Mouse (Mus musculus) adrenal gland (tissue): ENCODE measurements around the gene Cdk14.

Experiments
- intact Hi-C: fragments of 180-260 bp; cut with DNase I; formaldehyde crosslinking; loops from one replicate; pipeline ENCODE4 v1.15.1; 2025

Cdk14 gene

DNA sequence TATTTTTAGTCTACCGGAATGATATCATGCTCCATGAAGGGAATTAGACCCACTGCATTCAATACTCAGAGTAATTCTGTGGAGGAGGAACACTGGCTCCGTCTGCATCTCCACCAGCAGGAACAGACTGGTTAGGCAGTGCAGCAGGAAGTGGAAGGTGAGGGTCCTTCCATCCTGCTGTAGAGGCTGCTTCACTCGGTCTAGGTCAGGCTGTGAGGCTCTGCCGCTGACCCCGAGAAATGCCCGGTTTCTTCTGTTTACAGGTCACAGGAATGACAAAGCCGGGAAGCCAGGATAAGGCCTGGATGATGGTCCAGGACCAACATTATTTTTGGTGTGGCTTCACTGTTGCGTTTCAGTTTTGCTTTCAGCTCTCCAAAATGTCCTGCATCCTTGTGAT, 553.2 kb downstream of the Cdk14 start:
- intact Hi-C loops, result no loop called here

DNA sequence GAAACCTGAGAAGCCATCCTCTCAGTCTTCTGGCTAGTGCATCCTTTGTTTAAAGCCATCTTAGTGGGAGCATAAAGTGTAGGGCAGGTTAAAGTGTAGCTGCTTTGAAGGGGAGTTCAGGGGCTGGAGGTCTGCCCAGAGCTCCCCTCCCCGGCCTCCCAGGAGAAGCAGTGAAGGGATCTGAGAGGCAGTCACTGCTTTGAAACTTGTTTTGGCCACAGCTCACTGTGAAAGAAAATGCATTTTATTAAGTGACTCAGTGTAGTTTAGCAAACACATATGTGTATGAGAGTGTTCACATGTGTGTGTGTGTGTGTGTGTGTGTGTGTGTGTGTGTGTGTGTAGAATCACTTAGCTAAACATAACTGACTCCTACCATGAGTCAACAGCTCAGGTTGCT, 554.0 kb downstream of the Cdk14 start:
- intact Hi-C loops, result no loop called here

DNA sequence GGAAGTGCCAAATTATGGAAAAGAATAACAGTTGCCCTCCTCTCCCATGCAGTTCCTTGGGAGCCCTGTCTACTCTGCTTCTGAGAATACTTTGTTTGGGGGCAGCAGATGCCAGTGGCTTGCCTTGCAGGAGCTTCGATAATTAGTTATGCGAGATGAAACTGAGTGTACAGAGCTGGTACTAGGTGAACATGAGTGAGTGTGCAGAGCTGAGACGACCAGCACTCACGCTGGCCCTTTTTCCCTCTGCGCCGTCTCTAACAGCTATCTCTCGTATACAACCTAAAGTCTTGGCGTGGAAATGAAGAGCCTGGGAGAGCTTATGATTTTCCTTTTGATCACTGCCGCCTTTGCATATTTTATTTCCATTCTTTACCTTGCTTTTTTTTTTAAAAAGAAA, 558.5 kb downstream of the Cdk14 start:
- intact Hi-C loops, result no loop called here

DNA sequence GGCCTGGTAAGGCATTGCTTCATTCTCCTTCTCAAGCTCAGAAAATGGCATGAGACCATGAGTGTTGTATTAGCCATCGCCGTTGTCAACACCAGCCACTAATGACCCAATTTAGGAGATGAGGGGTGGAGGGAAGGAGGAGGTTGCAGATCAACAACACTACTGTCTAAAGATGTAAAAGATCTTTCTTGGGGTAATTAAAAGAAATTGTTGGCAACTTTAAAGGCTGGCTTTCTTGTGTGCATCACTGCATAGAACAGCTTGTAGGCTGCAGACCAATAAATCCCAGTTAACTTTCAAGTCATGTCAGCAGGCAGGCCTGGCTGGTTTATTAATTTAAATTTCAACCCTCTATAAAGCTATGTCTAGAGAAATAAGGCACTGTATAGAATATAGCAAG, 559.0 kb downstream of the Cdk14 start:
- intact Hi-C loops, result no loop called here

DNA sequence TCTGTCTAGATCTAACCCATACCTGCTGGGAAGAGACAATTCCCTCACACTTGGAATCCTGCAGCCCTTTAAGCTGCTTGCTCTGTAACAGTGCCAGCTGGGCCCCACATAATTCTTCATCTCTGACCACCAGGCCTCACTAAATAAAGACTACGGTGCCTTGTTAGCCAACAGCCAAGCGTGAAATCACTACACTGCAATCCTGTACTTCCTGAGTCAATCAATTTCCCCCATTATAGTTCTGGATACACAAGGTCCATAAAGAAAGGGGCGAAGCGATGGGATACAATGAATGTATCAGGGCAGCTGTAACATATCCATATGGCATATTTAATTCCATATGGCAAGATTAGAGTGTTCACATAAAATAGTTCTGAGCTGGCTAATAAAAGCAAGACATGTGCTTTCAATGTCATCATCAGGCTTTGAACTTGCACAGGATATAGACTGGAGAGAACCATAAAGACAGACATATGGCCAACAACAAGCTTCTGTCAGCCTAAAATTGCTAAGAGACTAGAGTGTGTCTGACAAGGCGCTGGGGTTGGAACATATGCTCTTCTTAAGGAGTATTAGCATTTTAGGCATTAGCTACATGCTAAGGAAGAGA, 562.0 kb downstream of the Cdk14 start:
- intact Hi-C loops, result no loop called here

DNA sequence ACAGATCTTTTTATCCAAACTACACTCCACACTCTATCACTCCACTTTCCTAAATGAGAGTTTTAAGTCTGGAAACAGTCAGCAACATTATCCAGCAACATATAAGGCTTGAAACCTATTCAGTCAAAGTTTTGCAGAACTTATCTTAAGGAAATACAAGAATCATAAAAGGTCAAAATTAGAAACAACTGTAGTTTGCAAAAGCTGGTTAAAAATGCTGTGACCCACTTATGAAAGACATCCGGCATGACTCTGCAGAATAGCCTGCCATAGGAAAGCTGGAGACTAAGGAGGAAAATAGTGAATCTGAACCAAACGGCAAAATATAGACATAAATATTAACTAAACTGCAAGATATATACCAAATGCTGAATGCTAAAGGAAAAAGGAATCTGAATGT, 566.6 kb downstream of the Cdk14 start:
- intact Hi-C loops, result no loop called here

DNA sequence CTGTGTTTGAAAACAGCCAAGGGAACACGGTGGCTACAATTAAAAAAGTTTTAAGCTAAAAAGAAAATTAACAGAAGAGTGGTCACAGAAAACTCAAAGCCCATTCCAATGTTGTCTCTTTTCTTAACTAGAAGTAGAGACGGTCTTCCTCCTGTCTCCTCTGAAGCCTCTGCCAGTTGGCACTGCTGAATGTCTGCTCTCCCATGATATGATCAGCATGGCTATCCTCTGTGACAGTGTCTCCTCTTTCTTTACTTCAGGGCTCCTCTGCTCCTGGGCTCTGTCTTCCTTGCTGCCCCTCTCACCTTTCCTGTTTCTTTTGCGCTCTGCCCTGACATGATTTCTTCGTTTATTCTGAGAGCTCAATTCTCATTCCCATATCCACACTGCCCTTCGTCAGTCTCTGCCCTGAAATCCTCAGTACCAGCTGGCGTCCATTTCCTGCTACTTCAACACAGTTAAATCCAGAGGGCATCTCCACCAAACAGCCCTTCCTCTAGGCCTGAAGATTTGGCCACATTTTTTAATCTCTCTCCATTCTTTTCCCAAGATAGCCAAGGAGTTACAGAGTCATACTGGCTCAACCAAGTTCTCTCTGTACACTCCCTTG, 567.3 kb downstream of the Cdk14 start:
- intact Hi-C loops, result no loop called here

DNA sequence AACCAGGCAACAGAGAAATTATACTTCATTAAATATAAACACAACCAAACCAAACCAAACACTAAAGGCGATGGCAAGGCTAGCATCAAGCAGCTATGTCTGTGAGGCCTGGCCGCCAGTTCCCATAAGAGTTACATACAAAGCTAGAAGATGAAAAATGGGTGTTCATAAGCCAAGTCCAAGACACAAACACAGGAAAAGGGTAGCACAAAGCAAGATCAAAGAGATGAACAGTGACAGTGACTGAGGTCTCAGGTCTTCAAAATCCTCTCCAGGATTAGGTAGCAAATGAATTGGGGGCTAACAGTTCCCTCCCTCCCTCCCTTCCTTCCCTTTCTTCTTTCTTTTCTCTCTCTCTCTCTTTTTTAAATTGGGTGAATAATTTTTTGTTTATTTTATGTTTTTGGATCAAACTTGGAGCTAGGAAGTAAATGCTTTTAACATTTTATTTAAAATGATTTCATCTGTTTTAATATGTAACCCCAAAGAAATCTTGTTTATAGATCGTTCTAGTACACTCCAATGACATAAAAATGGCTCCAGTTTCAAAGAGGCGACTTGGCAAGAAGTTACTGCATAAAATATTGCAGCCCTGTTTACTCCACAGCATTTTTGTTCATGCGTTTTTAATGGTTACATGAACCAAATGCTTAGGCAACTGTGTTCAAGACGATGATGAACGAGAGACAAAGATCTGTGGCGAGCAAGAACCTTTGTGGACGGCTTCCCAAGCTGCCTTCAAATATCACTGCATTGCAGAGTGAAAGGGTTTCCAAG, 568.0 kb downstream of the Cdk14 start:
- intact Hi-C loops, result no loop called here

DNA sequence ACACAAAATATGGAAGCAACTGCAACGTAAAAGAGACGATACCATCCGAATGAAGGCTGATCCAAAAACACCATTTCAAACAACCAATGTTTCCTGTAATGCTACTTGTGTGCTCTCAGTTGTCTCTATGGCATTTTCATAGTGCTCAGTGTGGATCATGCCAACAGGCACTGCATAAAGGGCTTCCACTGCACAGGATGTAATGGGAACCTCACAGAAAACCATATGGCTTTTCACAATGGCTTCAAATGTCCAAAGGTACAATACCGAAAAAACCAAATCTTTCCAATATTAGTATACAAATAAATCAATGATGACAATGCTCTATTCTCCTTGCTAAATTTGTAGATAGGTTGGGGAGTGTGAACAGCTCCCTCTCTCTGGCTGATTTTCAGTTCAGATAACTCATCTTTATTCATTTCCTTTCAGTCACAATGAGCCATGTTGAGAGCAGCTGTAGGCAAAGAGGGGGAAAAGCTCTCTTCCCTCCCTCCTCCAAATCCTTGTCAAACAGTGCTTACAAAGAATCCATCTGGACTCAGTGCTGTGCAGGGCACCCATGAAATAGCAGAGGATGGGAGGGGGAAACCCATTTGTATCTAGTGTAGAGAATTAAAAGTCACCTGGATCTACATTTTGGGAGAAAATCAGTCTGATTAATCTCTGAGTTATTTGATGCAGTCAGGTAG, 568.7 kb downstream of the Cdk14 start:
- intact Hi-C loops, result no loop called here

DNA sequence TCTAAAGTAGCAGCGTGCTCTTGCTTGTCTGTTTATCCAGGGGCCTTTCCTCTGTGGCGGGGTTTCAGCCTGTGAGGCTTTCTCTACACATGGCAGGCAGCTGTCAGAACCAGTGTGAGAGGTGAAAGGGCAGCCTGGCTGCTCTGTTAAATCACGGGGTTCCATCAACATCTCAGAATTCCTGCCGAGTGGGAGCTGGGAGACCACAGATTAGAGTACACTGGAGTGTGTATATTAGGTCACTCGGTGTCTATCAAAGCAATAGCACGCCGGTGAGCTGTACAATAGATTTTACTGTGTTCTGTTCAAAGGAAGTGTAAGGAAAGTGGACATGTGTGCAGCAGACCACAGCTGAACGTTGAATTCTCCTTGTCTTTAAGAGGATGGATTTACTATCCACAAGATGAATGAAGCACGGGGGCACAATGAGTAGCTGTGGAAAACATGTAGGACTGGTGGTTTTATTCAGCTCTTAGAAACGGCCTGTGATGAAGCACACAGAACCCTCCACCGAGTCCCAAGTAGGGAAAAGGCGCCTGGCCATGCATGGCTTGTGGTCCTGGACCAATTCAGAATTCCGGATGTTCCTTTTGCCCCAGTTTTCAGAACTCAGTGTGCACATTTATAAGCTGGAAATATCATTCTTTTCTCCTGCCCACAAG, 585.2 kb downstream of the Cdk14 start:
- intact Hi-C loops, result no loop called here

DNA sequence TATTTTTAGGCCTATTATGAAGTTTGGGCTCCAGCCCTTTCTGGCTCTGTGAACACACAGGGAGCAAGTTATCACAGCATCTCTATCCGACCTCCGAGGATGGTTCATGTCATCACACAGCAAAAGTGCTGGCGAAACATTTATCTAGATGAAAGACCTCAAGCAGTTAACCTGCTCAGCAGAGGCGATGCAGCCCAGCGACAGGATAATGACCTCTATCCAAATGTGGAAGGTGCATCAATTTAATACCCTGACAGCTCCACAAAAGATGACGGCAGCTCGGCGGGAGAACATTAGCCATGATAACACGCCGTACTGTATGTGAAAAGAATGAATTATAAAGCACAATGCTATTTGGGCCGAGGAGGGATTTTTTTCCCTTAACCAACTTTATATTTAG, 586.2 kb downstream of the Cdk14 start:
- intact Hi-C loops, result no loop called here

DNA sequence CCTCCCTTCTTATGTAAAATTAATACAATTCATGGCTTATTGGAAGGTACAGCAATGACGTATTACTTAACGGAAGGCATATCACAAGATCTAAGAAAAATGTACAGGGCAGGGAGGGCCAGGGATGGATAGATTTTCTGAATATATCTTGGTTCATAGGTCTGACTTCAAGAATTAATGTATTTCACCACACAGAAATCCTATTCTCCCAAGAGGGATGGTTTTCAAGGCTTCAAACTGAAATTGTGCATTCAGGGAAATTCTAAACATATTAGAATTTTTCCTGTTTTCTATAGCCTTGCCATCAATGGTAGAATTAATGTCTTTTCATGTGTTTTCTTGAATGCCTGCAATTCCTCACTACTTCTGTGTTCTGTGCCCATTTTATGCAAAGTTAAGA, 593.2 kb downstream of the Cdk14 start:
- intact Hi-C loops, result no loop called here

DNA sequence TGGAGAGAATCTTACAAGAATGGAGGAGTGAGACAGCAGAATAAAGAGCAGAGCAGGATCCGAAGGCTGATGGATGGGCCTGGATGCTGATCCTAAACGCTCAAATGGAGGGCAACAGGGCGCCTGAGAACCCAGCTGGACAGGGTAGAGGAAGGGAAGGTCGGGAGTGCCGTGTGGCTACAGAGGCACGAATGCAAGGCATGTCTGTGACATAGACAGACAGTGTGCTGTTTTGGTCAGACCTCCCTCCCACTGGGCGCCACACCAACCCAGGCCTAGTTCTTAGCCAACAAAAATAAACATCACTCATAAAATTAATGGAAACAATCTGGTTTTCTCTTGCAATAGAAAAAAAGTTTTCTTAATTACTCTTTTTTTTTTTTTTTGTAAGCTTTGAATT, 594.2 kb downstream of the Cdk14 start:
- intact Hi-C loops, result no loop called here

DNA sequence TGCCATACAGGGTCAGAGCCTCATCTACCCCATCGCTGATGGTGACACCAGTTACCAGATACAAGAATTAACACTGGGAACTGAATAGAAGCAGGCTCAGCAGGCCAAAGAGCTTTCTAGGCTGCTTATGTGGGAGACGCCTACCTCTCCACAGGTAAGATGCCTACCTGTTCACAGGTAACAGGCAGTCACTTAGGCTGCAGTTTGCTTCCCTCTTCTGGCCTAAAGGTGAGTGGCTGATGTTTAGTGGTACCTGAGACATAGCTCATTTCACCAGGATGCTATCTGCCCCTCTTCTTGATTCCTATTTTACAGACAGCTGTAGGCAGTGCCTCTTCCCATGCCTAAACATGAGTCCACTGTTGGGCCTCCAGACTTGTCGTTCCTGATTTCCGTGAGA, 595.0 kb downstream of the Cdk14 start:
- intact Hi-C loops, result no loop called here

DNA sequence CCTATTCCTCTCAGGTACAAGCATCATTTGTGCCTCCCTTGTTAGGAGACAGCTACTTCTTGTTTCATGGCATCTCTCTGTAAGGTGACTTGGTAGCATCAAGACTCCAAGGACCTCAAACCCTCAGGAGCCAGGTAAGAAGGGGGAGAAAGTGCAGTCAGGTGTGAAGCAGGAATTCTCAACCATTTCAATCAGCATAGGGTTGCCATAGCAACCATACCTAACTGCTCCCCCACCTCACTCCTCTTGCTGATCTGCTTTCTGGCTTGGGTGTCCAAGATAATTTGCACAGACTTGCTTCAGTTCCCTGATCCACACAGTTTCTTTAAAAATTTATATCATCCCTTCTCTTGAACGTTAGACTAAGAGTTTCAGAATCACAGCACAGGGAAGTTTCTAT, 595.9 kb downstream of the Cdk14 start:
- intact Hi-C loops, result no loop called here

DNA sequence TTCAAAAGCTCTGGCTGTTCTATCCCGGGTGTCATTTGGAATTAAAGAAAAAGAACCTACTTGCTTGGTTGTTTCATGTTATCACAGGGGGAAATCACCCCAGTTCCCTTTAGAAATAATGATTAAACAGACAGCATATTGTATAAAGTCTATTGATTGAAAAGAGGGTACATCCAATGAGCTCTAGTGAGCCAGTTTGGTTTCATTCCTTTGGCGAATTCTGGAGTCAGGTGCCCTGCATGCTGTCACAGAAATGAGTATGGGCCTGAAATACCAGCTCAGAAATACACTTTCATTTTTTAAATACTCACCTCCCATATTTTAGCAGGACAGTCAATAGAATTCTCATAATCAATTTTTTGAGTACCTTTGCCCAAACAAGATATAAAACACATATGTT, 598.1 kb downstream of the Cdk14 start:
- intact Hi-C loops, result no loop called here

DNA sequence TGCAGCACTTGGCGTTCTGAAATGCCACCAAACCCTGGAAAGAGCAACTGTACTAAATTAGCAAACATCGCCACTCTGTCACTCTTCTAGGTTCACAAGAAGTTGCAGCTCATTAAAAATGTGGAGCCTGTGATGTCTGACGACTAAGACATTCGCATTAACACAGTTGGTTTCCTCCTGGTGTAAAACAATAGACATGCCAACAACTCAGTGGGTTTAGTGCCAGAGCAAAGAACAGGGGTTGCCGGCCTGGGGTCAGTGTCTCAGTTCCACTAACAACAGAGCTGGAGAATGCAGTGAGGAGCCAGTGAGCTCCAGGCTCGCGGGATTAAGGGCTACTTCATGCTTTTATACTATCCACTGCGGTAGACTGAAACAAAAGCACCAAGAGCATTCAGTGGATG, 598.7 kb downstream of the Cdk14 start:
- intact Hi-C loops, result no loop called here

DNA sequence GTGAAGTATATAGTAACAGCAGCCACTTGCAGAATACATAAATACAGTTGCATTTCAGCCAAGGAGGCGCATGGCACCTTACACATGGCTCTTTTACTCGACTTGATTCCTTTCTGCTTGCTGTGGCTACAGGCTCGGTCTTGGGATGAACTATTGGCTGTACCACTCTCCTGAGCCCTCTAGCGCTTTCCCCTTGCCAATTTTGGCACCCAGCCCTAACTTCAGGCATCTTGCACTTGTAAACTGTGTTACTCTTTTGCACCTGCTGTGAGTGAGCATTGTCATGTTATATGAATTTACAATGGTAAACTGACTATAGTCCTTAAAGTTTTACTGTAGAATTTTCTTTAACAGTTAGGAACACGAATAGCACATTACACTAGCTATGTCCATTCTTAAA, 603.1 kb downstream of the Cdk14 start:
- intact Hi-C loops, result no loop called here

DNA sequence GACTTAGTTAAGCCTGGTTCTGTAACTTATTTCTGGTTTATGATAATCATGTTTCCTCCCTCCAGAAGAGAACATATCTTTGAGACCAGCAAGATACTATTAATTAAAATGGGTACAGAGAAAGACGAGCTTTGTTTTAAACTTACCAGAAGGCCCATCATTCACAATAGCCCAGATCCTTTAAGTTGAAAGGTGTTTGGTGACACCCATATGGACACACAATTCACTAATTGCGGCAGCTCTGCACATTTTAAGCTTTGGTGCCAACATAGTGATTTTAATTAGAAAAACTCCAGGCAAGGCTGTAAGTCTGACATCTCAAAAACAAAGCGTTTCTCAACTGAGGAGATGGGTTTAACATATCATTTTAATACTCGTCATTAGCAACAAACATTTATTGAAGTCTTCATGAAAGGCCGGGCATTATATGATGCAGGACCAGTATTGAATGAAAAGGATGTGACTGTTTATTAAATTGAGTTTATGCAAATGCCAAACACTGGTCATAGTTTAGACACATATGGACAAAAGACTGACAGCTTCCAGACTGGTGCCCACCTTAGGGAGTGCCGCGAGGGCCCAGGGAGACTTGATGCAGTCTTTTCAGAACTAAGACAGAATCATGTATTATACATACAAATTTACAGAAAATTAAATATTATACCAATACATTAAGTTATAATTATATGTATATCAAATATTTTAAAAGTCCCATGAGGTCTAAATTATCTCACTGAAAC, 605.5 kb downstream of the Cdk14 start:
- intact Hi-C loops, result no loop called here

DNA sequence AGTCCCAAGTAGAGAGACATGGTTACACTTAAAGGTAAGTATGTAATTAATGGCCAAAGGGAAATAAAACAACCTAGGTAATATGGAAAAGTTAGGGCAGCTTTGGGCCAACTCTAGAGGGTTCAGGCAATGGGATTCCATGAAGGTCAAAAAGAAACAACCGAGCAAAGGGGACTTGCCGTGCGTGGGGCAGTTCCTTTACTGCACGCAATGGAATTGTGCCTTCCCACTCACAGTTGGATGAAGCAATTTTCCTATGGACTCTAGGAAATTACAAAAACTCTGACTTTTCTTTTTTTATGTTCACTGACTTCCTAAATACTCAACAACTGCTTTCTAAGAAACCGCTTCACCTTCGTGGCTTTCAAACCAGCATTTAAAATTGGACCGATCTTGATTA, 606.8 kb downstream of the Cdk14 start:
- intact Hi-C loops, result no loop called here
